Mouse (Mus musculus) ES-E14 (cell line): ENCODE results near the gene Serhl.

Experiments
- CHD2 ChIP-seq: IDR thresholded peaks from 2 replicates; pipeline ENCODE4 v1.6.1; 2014; ENCODE audit warnings: mild to moderate bottlenecking, low read depth, low read length, inconsistent platforms
- HCFC1 ChIP-seq: IDR thresholded peaks from 2 replicates; pipeline ENCODE4 v1.6.1; 2012; ENCODE audit warnings: low read length, inconsistent platforms, borderline replicate concordance; ENCODE audit not compliant: insufficient read depth
- MAFK ChIP-seq: IDR thresholded peaks from 2 replicates; pipeline ENCODE4 v1.6.1; 2014; ENCODE audit warnings: mild to moderate bottlenecking, low read depth, low read length, inconsistent platforms; ENCODE audit not compliant: insufficient read depth
- ZC3H11A ChIP-seq: IDR thresholded peaks from 2 replicates; pipeline ENCODE4 v1.6.1; 2012; ENCODE audit warnings: low read depth, mild to moderate bottlenecking, inconsistent platforms, low read length, borderline replicate concordance
- ZNF384 ChIP-seq: IDR thresholded peaks from 2 replicates; pipeline ENCODE4 v1.6.1; 2012; ENCODE audit warnings: low read depth, low read length, inconsistent platforms

DNA sequence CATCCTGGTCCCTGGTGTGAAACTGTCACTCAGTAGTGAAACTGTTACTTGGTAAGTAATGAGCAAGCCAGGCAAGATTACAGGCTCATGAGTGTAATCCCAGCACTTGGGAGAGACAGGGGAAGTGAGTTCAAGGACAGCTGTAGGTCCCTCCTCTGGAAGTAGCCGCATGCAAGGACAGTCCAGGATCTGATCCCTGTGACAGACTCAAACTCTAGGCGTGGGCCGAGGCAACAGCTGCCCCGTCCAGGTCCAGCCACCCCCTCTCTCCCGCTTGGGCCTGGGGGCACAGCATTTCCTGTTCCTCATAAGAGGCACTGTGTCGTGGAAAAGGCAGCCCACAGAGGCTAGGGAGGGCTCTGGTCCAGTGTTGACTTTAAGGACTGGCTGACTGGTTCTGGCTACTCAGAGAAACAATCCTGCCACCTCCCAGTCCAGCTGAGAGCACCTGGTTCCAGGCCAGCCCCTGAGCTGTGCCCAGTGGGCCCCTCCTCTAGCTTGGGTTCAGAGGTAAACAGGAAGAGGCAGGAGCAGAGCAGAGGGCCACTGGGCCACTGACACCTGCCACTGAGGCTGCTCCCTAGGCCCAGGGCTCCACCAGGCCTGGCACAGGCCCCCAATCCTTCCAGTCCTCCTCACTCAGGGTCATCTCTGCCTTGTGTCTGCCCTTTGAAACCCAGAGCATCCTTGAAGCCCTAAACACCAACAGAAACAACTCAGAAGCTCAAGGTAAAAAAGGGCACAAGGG lies 66.5 kb downstream of the Serhl start:
- no peak for TF ChIP-seq ZNF384
- TF ChIP-seq HCFC1: no peak
- TF ChIP-seq ZC3H11A: no peak
- TF ChIP-seq MAFK: no peak
- TF ChIP-seq CHD2: no peak
